Mouse (Mus musculus) ES-E14 (cell line): ENCODE measurements around the gene Cxcr5. TPM values are rescaled to one million over a fixed set of nuclear protein-coding genes. Genes with fewer than 3 reads are reported as not detected.

Source experiments
- DNase-seq: peaks from one replicate; pipeline ENCODE4 v3.0.0-alpha.2; 2013; ENCODE audit warnings: low read depth, low spot score
- H3K27ac ChIP-seq: 2 replicates; pipeline ENCODE4 v1.5.1; 2012; ENCODE audit warnings: low read depth, mild to moderate bottlenecking, low read length, moderate library complexity, mixed read lengths; ENCODE audit not compliant: poor library complexity, insufficient read depth, severe bottlenecking
- H3K36me3 ChIP-seq: 2 replicates; pipeline ENCODE4 v1.6.1; 2012; ENCODE audit warnings: mild to moderate bottlenecking, low read length, moderate library complexity, mixed read lengths; ENCODE audit not compliant: control insufficient read depth, poor library complexity, insufficient read depth, severe bottlenecking
- H3K4me1 ChIP-seq, 2 experiments: fragments of 150-350 bp in 1 of 2; sonication (generic) in 1 of 2; 2 replicates each; pipeline ENCODE4 v1.6.1; 2012; ENCODE audit warnings: low read length in 2 of 2, mild to moderate bottlenecking in 1 of 2, mixed read lengths in 1 of 2; ENCODE audit not compliant: control insufficient read depth in 2 of 2, insufficient read depth in 2 of 2, poor library complexity in 1 of 2
- H3K4me3 ChIP-seq, 2 experiments: fragments of 150-350 bp in 1 of 2; sonication (generic) in 1 of 2; 2 replicates each; pipeline ENCODE4 v1.5.1; 2012; ENCODE audit warnings: low read length in 2 of 2, low read depth in 1 of 2, mild to moderate bottlenecking in 1 of 2, mixed read lengths in 1 of 2; ENCODE audit not compliant: insufficient read depth in 1 of 2, poor library complexity in 1 of 2, severe bottlenecking in 1 of 2
- H3K9ac ChIP-seq: 2 replicates; pipeline ENCODE4 v1.6.1; 2012; ENCODE audit warnings: low read depth, mild to moderate bottlenecking, low read length, mixed read lengths; ENCODE audit not compliant: poor library complexity, insufficient read depth, severe bottlenecking
- H3K9me3 ChIP-seq: fragments of 150-350 bp; sonication (generic); 2 replicates; pipeline ENCODE4 v1.6.1; 2012; ENCODE audit warnings: low read depth, mild to moderate bottlenecking, low read length; ENCODE audit not compliant: control insufficient read depth, insufficient read depth
- CHD2 ChIP-seq: IDR thresholded peaks from 2 replicates; pipeline ENCODE4 v1.6.1; 2014; ENCODE audit warnings: mild to moderate bottlenecking, low read depth, low read length, inconsistent platforms
- HCFC1 ChIP-seq: IDR thresholded peaks from 2 replicates; pipeline ENCODE4 v1.6.1; 2012; ENCODE audit warnings: low read length, inconsistent platforms, borderline replicate concordance; ENCODE audit not compliant: insufficient read depth
- MAFK ChIP-seq: IDR thresholded peaks from 2 replicates; pipeline ENCODE4 v1.6.1; 2014; ENCODE audit warnings: mild to moderate bottlenecking, low read depth, low read length, inconsistent platforms; ENCODE audit not compliant: insufficient read depth
- ZC3H11A ChIP-seq: IDR thresholded peaks from 2 replicates; pipeline ENCODE4 v1.6.1; 2012; ENCODE audit warnings: low read depth, mild to moderate bottlenecking, inconsistent platforms, low read length, borderline replicate concordance
- ZNF384 ChIP-seq: IDR thresholded peaks from 2 replicates; pipeline ENCODE4 v1.6.1; 2012; ENCODE audit warnings: low read depth, low read length, inconsistent platforms
- in situ Hi-C, 2 experiments: fragments of 600-800 bp; cut with MboI; formaldehyde crosslinking; loops; one replicate each; pipeline ENCODE4 v1.15.1; 2025; ENCODE audit warnings: low sequenced_read_pairs in 2 of 2, inconsistent platforms in 1 of 2; ENCODE audit not compliant: unreplicated experiment in 2 of 2
- total RNA-seq: library from RNA; depleted of rRNA; stranded (reverse); fragments of 300-350 nt; gene quantifications from 2 replicates; pipeline ENCODE4 v1.2.3, GENCODE M21; 2012

Gene Cxcr5
- total RNA-seq, 1 experiment: 0.31 TPM

DNA sequence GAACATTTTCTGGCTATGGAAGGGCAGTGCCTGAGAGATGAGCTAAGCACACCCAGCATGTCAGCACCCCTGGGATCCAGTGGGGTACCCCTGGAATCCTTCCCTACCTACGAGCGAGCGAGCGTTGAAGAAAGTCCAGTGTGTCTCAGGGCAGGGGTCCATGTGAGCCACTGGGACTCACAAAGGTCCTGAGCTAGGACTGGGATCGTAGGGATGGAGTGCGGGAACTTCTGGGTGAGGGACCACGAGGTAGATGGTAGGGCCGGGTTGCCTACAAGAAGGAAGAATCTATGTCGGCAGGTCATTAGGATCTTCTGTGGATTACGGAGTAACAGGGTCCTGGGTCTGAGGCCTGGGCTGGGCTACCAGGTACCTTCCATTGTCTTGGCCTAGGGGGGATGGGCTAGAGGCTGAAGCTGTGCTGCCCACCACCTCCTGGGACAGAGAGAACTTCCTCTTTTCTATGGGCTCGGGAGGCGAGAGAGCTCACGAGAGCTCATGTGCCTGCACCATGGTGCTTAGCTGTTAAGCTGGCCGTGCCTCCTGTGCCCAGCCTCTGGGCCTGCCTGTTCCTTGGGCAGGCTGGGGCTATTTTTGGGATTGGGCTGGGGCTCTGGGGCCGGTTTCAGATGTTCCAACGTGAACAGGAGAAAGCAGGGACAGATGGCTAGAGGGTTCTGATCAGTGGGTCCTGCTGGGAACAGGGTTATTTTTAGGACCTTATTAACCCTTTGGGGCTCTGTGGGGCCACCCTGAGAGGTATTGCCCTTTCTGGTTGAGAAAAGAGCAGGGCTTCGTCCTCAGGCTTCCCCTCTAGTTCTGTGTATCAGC, 68.8 kb downstream of the Cxcr5 start:
- Histone ChIP-seq H3K9ac (no peak overlapping the region), H3K27ac (no peak overlapping the region), H3K4me1 (peaks cover 1 to 80% of the 10 kb centered on the region in 2 experiments; a peak in 2 of 4 replicates), H3K4me3 (no peak overlapping the region), H3K9me3 (no peaks in the 10 kb centered on the region), H3K36me3 (no peaks in the 10 kb centered on the region)
- in situ Hi-C loops: no loop called here
- no peak for DNase-seq
- TF ChIP-seq ZNF384: no peak
- no peak for TF ChIP-seq CHD2
- no peak for TF ChIP-seq HCFC1
- no peak for TF ChIP-seq ZC3H11A
- TF ChIP-seq MAFK: no peak

DNA sequence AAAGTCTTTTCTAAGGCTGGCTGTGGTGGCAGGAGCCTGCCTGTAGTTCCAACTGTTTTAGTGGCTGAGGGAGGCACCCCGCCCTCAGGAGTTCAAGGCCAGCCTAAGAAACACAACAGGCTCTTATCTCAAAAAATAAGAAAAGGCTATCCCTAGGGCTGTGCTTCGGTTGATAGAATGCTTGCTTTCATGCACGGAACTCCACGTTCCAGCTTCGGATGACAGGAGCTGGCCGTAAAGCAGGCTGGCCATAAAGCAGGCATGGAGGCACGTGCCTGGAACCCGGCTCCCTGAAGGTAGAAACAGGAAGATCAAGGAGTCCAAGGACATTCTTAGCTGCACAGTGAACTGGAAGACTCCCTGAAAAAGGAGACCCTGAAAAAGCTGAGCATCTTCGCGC, 70.3 kb downstream of the Cxcr5 start:
- H3K27ac ChIP-seq: no peak overlapping the region
- no peak for DNase-seq
- in situ Hi-C loops: no loop called here
- H3K4me1 ChIP-seq: peaks cover 3 to 81% of the 10 kb centered on the region in 2 experiments; a peak in 3 of 4 replicates
- no peak overlapping the region for H3K4me3 ChIP-seq
- no peaks in the 10 kb centered on the region for H3K9me3 ChIP-seq
- no peak overlapping the region for H3K9ac ChIP-seq
- no peak for TF ChIP-seq ZC3H11A
- H3K36me3 ChIP-seq: no peaks in the 10 kb centered on the region

DNA sequence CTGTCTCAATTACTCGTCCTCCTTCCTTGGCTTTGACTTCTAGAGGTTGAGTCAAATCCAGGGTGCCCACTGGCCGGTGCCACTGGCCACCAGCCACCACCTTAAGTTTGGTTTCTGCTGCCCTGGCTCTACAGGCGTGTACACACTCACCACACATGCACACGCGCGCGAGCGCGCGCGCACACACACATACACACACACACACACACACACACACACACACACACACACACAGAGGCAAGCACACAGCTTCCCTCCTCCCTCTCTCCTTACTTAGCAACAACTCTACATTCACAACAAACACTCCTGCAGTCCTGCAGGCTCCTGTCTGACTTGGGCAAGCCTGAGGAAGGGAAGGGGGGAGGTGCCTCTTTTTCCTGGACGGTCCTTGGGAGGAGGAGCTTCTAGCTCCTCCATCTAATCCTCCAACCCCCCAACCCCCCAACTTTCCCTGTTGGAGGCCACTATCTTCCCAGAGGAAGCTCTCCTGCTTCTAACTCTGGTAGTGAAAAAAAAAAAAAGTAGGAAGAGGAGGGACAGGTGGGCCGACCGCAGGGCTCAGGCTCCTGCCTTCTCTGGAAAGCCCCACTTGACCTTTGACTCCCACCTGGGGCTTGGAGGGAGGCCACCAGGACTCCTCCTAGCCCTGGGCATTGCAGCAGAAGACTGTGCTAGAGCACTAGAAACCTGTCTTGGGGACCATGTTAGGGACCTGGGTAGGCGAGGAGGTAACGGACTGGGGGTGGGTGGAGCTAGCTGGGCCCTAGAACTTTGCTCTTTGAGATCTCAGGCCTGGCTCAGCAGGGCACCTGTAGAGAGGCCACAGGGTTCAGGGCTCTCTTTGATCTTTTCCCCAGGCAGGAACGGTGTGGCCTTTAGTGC, 71.3 kb downstream of the Cxcr5 start:
- peak overlapping the region; percentile 26; the same call in 1 of the 2 replicates for H3K9ac ChIP-seq
- H3K4me1 ChIP-seq: peaks cover 3 to 81% of the 10 kb centered on the region in 2 experiments; a peak in 3 of 4 replicates
- no peak for DNase-seq
- TF ChIP-seq ZNF384: 0 out of 2 replicates have a peak, but pooled peaks have one; percentile 71
- no peak for TF ChIP-seq ZC3H11A
- no peaks in the 10 kb centered on the region for H3K36me3 ChIP-seq
- in situ Hi-C loops: no loop called here
- H3K4me3 ChIP-seq: peak overlapping the region; percentile 10 to 28; a peak in 3 of 4 replicates
- no peaks in the 10 kb centered on the region for H3K9me3 ChIP-seq
- H3K27ac ChIP-seq: peak overlapping the region; percentile 54; the same call in 1 of the 2 replicates

DNA sequence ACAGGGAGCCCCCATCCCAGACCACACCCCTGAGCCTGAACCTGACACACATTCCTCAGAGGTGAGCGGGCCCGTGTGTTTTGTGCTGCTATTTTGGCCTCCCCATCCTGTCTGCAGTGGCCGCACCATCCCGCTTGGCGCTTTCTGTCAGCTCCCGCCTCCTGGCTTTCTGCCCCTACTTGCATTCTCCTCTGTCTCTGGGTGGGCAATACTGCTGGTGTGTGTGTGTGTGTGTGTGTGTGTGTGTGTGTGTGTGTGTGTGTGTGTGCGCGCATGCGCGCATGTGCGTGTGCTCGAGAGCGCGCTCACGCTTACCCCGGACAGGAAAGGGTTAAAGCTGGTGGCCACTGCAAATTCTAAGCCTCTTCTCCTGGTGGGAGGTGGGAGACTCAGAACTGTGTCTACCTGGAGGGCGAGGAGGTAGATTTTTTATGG, 72.0 kb downstream of the Cxcr5 start:
- Histone ChIP-seq H3K36me3 (no peaks in the 10 kb centered on the region), H3K9ac (no peak overlapping the region), H3K4me1 (peaks cover 3 to 76% of the 10 kb centered on the region in 2 experiments; a peak in 3 of 4 replicates), H3K4me3 (peak overlapping the region; percentile 1 to 28; a peak in 3 of 4 replicates), H3K27ac (0 out of 2 replicates have a peak overlapping the region, but pooled peaks have one; percentile 14), H3K9me3 (no peaks in the 10 kb centered on the region)
- DNase-seq: no peak
- no peak for TF ChIP-seq CHD2
- TF ChIP-seq MAFK: no peak
- in situ Hi-C loops: no loop called here
